Mouse (Mus musculus): ENCODE results near the gene Frmd4b. TPM values are rescaled to one million over a fixed set of nuclear protein-coding genes. Genes with fewer than 3 reads are reported as not detected.
A peak's percentile ranks its signal among the peaks of the same experiment; 100 is the strongest.

The Frmd4b gene
- polyA plus RNA-seq, 1 experiment from 2014 or later = 46.3 TPM

GRCm38 (mm10) chr6:97311599-97312544, 305.5 kb downstream of the Frmd4b start:
- Histone ChIP-seq H3K36me3 (no peaks in the 10 kb centered on the region; the same call in 1 of the 2 replicates), H3K9me3 (no peaks in the 10 kb centered on the region), H3K4me1 (peaks cover 19% of the 10 kb centered on the region), H3K27ac (no peak overlapping the region), H3K4me2 (replicated peaks) (peak overlapping the region; percentile 56), H3K4me3 (peak overlapping the region; percentile 23), H3K27me3 (replicated peaks) (no peaks in the 10 kb centered on the region), H3K9ac (peak overlapping the region; percentile 36; the same call in 1 of the 2 replicates)
- WGBS = 5% methylated on average over 33 of the region's 33 CpGs
- 0 out of 2 replicates have a peak, but pooled peaks have one; percentile 56 for ATAC-seq (ENCODE audit: low FRiP score, low read depth)

- no peak for ATAC-seq (ENCODE audit: low FRiP score, low read depth)
- WGBS = 36% methylated on average over 7 of the region's 7 CpGs
- H3K4me3 ChIP-seq = no peak overlapping the region
- no peaks in the 10 kb centered on the region for H3K9me3 ChIP-seq
- H3K27me3 ChIP-seq (replicated peaks) = no peaks in the 10 kb centered on the region
- peak overlapping the region; percentile 56 for H3K4me2 ChIP-seq (replicated peaks)
- H3K9ac ChIP-seq = no peak overlapping the region
- no peak overlapping the region for H3K27ac ChIP-seq
- H3K36me3 ChIP-seq = peaks cover 7% of the 10 kb centered on the region
- H3K4me1 ChIP-seq = peaks cover 19% of the 10 kb centered on the region
These were observed 306.4 kb downstream of the Frmd4b start for GRCm38 (mm10) chr6:97310901-97311331.

- peaks cover 19% of the 10 kb centered on the region for H3K4me1 ChIP-seq
- H3K9ac ChIP-seq = no peak overlapping the region
- no peak overlapping the region for H3K4me3 ChIP-seq
- H3K36me3 ChIP-seq = peaks cover 22% of the 10 kb centered on the region
- 71% methylated on average over 6 of the region's 6 CpGs for WGBS
- H3K4me2 ChIP-seq (replicated peaks) = no peak overlapping the region
- H3K9me3 ChIP-seq = no peaks in the 10 kb centered on the region
- no peak for ATAC-seq (ENCODE audit: low FRiP score, low read depth)
- no peak overlapping the region for H3K27ac ChIP-seq
- H3K27me3 ChIP-seq (replicated peaks) = no peaks in the 10 kb centered on the region
These were observed 308.2 kb downstream of the Frmd4b start for GRCm38 (mm10) chr6:97309161-97309560.

- no peak for ATAC-seq (ENCODE audit: low FRiP score, low read depth)
- no peaks in the 10 kb centered on the region for H3K27me3 ChIP-seq (replicated peaks)
- no peaks in the 10 kb centered on the region for H3K9me3 ChIP-seq
- no peak overlapping the region for H3K27ac ChIP-seq
- H3K4me1 ChIP-seq = peaks cover 19% of the 10 kb centered on the region
- H3K36me3 ChIP-seq = peaks cover 22% of the 10 kb centered on the region
- 91% methylated on average over 6 of the region's 6 CpGs for whole genome bisulfite sequencing
- H3K9ac ChIP-seq = no peak overlapping the region
- no peak overlapping the region for H3K4me3 ChIP-seq
- H3K4me2 ChIP-seq (replicated peaks) = no peak overlapping the region
These were observed 308.8 kb downstream of the Frmd4b start for GRCm38 (mm10) chr6:97308562-97308961.

- peaks cover 22% of the 10 kb centered on the region for H3K36me3 ChIP-seq
- 71% methylated on average over 8 of the region's 8 CpGs for WGBS
- no peaks in the 10 kb centered on the region for H3K27me3 ChIP-seq (replicated peaks)
- ATAC-seq (ENCODE audit: low FRiP score, low read depth) = no peak
- H3K4me2 ChIP-seq (replicated peaks) = no peak overlapping the region
- no peaks in the 10 kb centered on the region for H3K9me3 ChIP-seq
- H3K9ac ChIP-seq = no peak overlapping the region
- H3K27ac ChIP-seq = no peak overlapping the region
- H3K4me3 ChIP-seq = no peak overlapping the region
- peaks cover 14% of the 10 kb centered on the region for H3K4me1 ChIP-seq
These were observed 310.1 kb downstream of the Frmd4b start for GRCm38 (mm10) chr6:97307231-97307630.

GRCm38 (mm10) chr6:97306351-97306750, 311.0 kb downstream of the Frmd4b start:
- ATAC-seq (ENCODE audit: low FRiP score, low read depth) = no peak
- Histone ChIP-seq H3K9me3 (no peaks in the 10 kb centered on the region), H3K4me3 (no peak overlapping the region), H3K36me3 (peaks cover 22% of the 10 kb centered on the region), H3K27ac (no peak overlapping the region), H3K27me3 (replicated peaks) (no peaks in the 10 kb centered on the region), H3K9ac (no peak overlapping the region), H3K4me2 (replicated peaks) (no peak overlapping the region), H3K4me1 (peaks cover 6% of the 10 kb centered on the region)
- WGBS = 91% methylated on average over 11 of the region's 11 CpGs

GRCm38 (mm10) chr6:97305491-97305890, 311.9 kb downstream of the Frmd4b start:
- 93% methylated on average over 7 of the region's 7 CpGs for WGBS
- no peaks in the 10 kb centered on the region for H3K27me3 ChIP-seq (replicated peaks)
- ATAC-seq (ENCODE audit: low FRiP score, low read depth) = no peak
- no peaks in the 10 kb centered on the region for H3K9me3 ChIP-seq
- H3K36me3 ChIP-seq = peaks cover 24% of the 10 kb centered on the region
- no peak overlapping the region for H3K9ac ChIP-seq
- H3K4me1 ChIP-seq = no peaks in the 10 kb centered on the region
- no peak overlapping the region for H3K4me2 ChIP-seq (replicated peaks)
- H3K27ac ChIP-seq = no peak overlapping the region
- no peak overlapping the region for H3K4me3 ChIP-seq

- ATAC-seq (ENCODE audit: low FRiP score, low read depth) = no peak
- H3K27ac ChIP-seq = no peak overlapping the region
- peaks cover 29% of the 10 kb centered on the region for H3K36me3 ChIP-seq
- H3K27me3 ChIP-seq (replicated peaks) = no peaks in the 10 kb centered on the region
- H3K4me2 ChIP-seq (replicated peaks) = no peak overlapping the region
- no peak overlapping the region for H3K9ac ChIP-seq
- no peaks in the 10 kb centered on the region for H3K9me3 ChIP-seq
- no peaks in the 10 kb centered on the region for H3K4me1 ChIP-seq
- 78% methylated on average over 11 of the region's 11 CpGs for whole genome bisulfite sequencing
- H3K4me3 ChIP-seq = no peak overlapping the region
These were observed 312.3 kb downstream of the Frmd4b start for GRCm38 (mm10) chr6:97305010-97305409.

GRCm38 (mm10) chr6:97303277-97304109, 313.8 kb downstream of the Frmd4b start:
- Histone ChIP-seq H3K9me3 (no peaks in the 10 kb centered on the region), H3K4me2 (replicated peaks) (no peak overlapping the region), H3K4me1 (no peaks in the 10 kb centered on the region), H3K27ac (no peak overlapping the region), H3K27me3 (replicated peaks) (no peaks in the 10 kb centered on the region), H3K9ac (no peak overlapping the region), H3K36me3 (peaks cover 37% of the 10 kb centered on the region), H3K4me3 (no peak overlapping the region)
- 63% methylated on average over 9 of the region's 9 CpGs for WGBS
- ATAC-seq (ENCODE audit: low FRiP score, low read depth) = 0 out of 2 replicates have a peak, but pooled peaks have one; percentile 7

- Histone ChIP-seq H3K9me3 (no peaks in the 10 kb centered on the region), H3K4me1 (no peaks in the 10 kb centered on the region), H3K9ac (no peak overlapping the region), H3K4me2 (replicated peaks) (no peak overlapping the region), H3K36me3 (peaks cover 46% of the 10 kb centered on the region), H3K27ac (no peak overlapping the region), H3K27me3 (replicated peaks) (no peaks in the 10 kb centered on the region), H3K4me3 (no peak overlapping the region)
- no peak for ATAC-seq (ENCODE audit: low FRiP score, low read depth)
- 80% methylated on average over 7 of the region's 7 CpGs for WGBS
These were observed 315.0 kb downstream of the Frmd4b start for GRCm38 (mm10) chr6:97302303-97302702.

- Histone ChIP-seq H3K27ac (no peak overlapping the region), H3K9me3 (no peaks in the 10 kb centered on the region), H3K4me2 (replicated peaks) (no peak overlapping the region), H3K36me3 (peaks cover 52% of the 10 kb centered on the region), H3K9ac (no peak overlapping the region), H3K4me3 (no peak overlapping the region), H3K4me1 (no peaks in the 10 kb centered on the region), H3K27me3 (replicated peaks) (no peaks in the 10 kb centered on the region)
- 93% methylated on average over 6 of the region's 6 CpGs for WGBS
- no peak for ATAC-seq (ENCODE audit: low FRiP score, low read depth)
These were observed 316.7 kb downstream of the Frmd4b start for GRCm38 (mm10) chr6:97300659-97301058.

- Histone ChIP-seq H3K27ac (no peak overlapping the region), H3K36me3 (peaks cover 52% of the 10 kb centered on the region), H3K4me1 (no peaks in the 10 kb centered on the region), H3K4me3 (no peak overlapping the region), H3K4me2 (replicated peaks) (no peak overlapping the region), H3K27me3 (replicated peaks) (no peaks in the 10 kb centered on the region), H3K9me3 (no peaks in the 10 kb centered on the region), H3K9ac (no peak overlapping the region)
- no peak for ATAC-seq (ENCODE audit: low FRiP score, low read depth)
- WGBS = 95% methylated on average over 6 of the region's 6 CpGs
These were observed 317.2 kb downstream of the Frmd4b start for GRCm38 (mm10) chr6:97300180-97300579.
